Mouse (Mus musculus) cortical plate, adult 2 months (tissue): ENCODE data around the gene Fam214b.

Experiments used
- CTCF ChIP-seq: fragments of 200-500 bp; IDR thresholded peaks from 2 replicates; pipeline ENCODE4 v1.5.1; 2011; ENCODE audit warnings: mild to moderate bottlenecking, control low read depth, low read length; ENCODE audit not compliant: insufficient read depth; ENCODE audit errors: extremely low read depth
- POLR2A ChIP-seq: fragments of 200-500 bp; IDR thresholded peaks from 2 replicates; pipeline ENCODE4 v1.6.1; 2011; ENCODE audit warnings: mild to moderate bottlenecking, low read length, control low read depth; ENCODE audit not compliant: insufficient read depth; ENCODE audit errors: extremely low read depth

- TF ChIP-seq CTCF = no peak
- no peak for TF ChIP-seq POLR2A
Measured at GRCm38 (mm10) chr4:43040881-43041547, 5.0 kb downstream of the Fam214b start.
